Mouse (Mus musculus) CH12.LX (cell line): ENCODE measurements around the gene Utp11. TPM values are rescaled to one million over a fixed set of nuclear protein-coding genes. Genes with fewer than 3 reads are reported as not detected.

Experiments used
- DNase-seq: peaks from one replicate; pipeline ENCODE4 v3.0.0-alpha.2; 2013; ENCODE audit errors: extremely low read depth
- H3K27ac ChIP-seq: 2 replicates; pipeline ENCODE4 v1.5.1; 2012; ENCODE audit warnings: low read depth, mild to moderate bottlenecking, control low read depth, moderate library complexity; ENCODE audit not compliant: insufficient read depth
- H3K27me3 ChIP-seq: replicated peaks from 2 replicates; pipeline ENCODE3; 2012; ENCODE audit warnings: inconsistent platforms
- H3K36me3 ChIP-seq, 2 experiments: replicated peaks in 1 of 2; 2 replicates each; pipeline versions ENCODE3 to v1.6.1; 2012; ENCODE audit warnings: inconsistent platforms in 1 of 2, low read length in 1 of 2, mild to moderate bottlenecking in 1 of 2, mixed read lengths in 1 of 2, moderate library complexity in 1 of 2; ENCODE audit not compliant: control insufficient read depth in 1 of 2, insufficient read depth in 1 of 2
- H3K4me1 ChIP-seq, 2 experiments: 2 replicates each; pipeline ENCODE4 v1.6.1; 2012; ENCODE audit warnings: inconsistent platforms in 1 of 2, moderate library complexity in 1 of 2; ENCODE audit not compliant: insufficient read depth in 2 of 2, control insufficient read depth in 1 of 2
- H3K4me2 ChIP-seq: 2 replicates; pipeline ENCODE4 v1.6.1; 2012; ENCODE audit warnings: low read depth, mild to moderate bottlenecking, control low read depth; ENCODE audit not compliant: poor library complexity, insufficient read depth, severe bottlenecking
- H3K4me3 ChIP-seq, 3 experiments: fragments of 150-350 bp in 1 of 3; sonication (generic) in 1 of 3; replicated peaks in 1 of 3; 2 replicates each; pipeline versions ENCODE3 to v1.5.1; 2011 to 2012; ENCODE audit warnings: low read depth in 2 of 3, low read length in 2 of 3, mild to moderate bottlenecking in 2 of 3, moderate library complexity in 2 of 3, control low read depth in 1 of 3, improper control_type of control experiment in 1 of 3, inconsistent platforms in 1 of 3, mixed read lengths in 1 of 3; ENCODE audit not compliant: poor library complexity in 1 of 3
- H3K79me2 ChIP-seq: replicated peaks from 2 replicates; pipeline ENCODE4 v1.6.1; 2012; ENCODE audit warnings: mild to moderate bottlenecking, moderate library complexity; ENCODE audit not compliant: control insufficient read depth, poor library complexity, insufficient read depth, severe bottlenecking; ENCODE audit errors: extremely low read depth
- H3K9ac ChIP-seq: 2 replicates; pipeline ENCODE4 v1.6.1; 2012; ENCODE audit warnings: low read depth, mild to moderate bottlenecking, control low read depth, moderate library complexity; ENCODE audit not compliant: insufficient read depth
- H3K9me3 ChIP-seq: replicated peaks from 2 replicates; pipeline ENCODE3; 2012; ENCODE audit warnings: low read length, inconsistent platforms, mixed read lengths
- CHD2 ChIP-seq: IDR thresholded peaks from 2 replicates; pipeline ENCODE4 v1.6.1; 2011; ENCODE audit warnings: low read length, improper control_type of control experiment
- CTCF ChIP-seq, 2 experiments: IDR thresholded peaks in 1 of 2; conservative IDR thresholded peaks in 1 of 2; 2 replicates each; pipeline ENCODE4 v1.5.1; 2011 to 2012; ENCODE audit warnings: low read depth in 2 of 2, low read length in 2 of 2, improper control_type of control experiment in 1 of 2, inconsistent platforms in 1 of 2, mild to moderate bottlenecking in 1 of 2, moderate library complexity in 1 of 2
- E2F4 ChIP-seq: IDR thresholded peaks from 2 replicates; pipeline ENCODE4 v1.6.1; 2011; ENCODE audit warnings: low read depth, low read length, improper control_type of control experiment; ENCODE audit not compliant: insufficient replicate concordance
- ELF1 ChIP-seq: IDR thresholded peaks from 2 replicates; pipeline ENCODE4 v1.6.1; 2014; ENCODE audit warnings: low read depth, mild to moderate bottlenecking, inconsistent platforms, low read length, improper control_type of control experiment
- IRF4 ChIP-seq: IDR thresholded peaks from 2 replicates; pipeline ENCODE4 v1.6.1; 2014; ENCODE audit warnings: low read depth, mild to moderate bottlenecking, inconsistent platforms, low read length, improper control_type of control experiment
- MAZ ChIP-seq: IDR thresholded peaks from 2 replicates; pipeline ENCODE4 v1.6.1; 2012; ENCODE audit warnings: low read depth, mild to moderate bottlenecking, inconsistent platforms, low read length, improper control_type of control experiment, moderate library complexity
- MXI1 ChIP-seq: IDR thresholded peaks from 2 replicates; pipeline ENCODE4 v1.6.1; 2011; ENCODE audit warnings: mild to moderate bottlenecking, low read depth, low read length, improper control_type of control experiment
- PAX5 ChIP-seq: IDR thresholded peaks from 2 replicates; pipeline ENCODE4 v1.6.1; 2012; ENCODE audit warnings: low read length, inconsistent platforms, mixed read lengths
- POLR2A ChIP-seq: IDR thresholded peaks from 2 replicates; pipeline ENCODE4 v1.6.1; 2011; ENCODE audit warnings: low read depth, mild to moderate bottlenecking, improper control_type of control experiment, low read length
- POLR2AphosphoS2 ChIP-seq: IDR thresholded peaks from 2 replicates; pipeline ENCODE4 v1.6.1; 2011; ENCODE audit warnings: low read depth, low read length, improper control_type of control experiment
- RAD21 ChIP-seq: IDR thresholded peaks from 2 replicates; pipeline ENCODE4 v1.6.1; 2011; ENCODE audit warnings: low read depth, mild to moderate bottlenecking, low read length, improper control_type of control experiment, moderate library complexity
- SMC3 ChIP-seq: IDR thresholded peaks from 2 replicates; pipeline ENCODE4 v1.6.1; 2011; ENCODE audit warnings: low read depth, low read length, improper control_type of control experiment
- TCF12 ChIP-seq: IDR thresholded peaks from 2 replicates; pipeline ENCODE4 v1.6.1; 2014; ENCODE audit warnings: low read depth, mild to moderate bottlenecking, inconsistent platforms, low read length, improper control_type of control experiment
- USF1 ChIP-seq: IDR thresholded peaks from 2 replicates; pipeline ENCODE4 v1.6.1; 2014; ENCODE audit warnings: low read depth, mild to moderate bottlenecking, inconsistent platforms, low read length, improper control_type of control experiment
- USF2 ChIP-seq: conservative IDR thresholded peaks from 2 replicates; pipeline ENCODE4 v1.6.1; 2011; ENCODE audit warnings: low read depth, low read length, improper control_type of control experiment
- ZNF384 ChIP-seq: IDR thresholded peaks from 2 replicates; pipeline ENCODE4 v1.6.1; 2012; ENCODE audit warnings: low read depth, low read length, improper control_type of control experiment, inconsistent platforms
- dilution Hi-C: fragments of 300-500 bp; cut with MboI; formaldehyde crosslinking; loops from 2 replicates; pipeline ENCODE4 v1.14.3; 2020; ENCODE audit warnings: low sequenced_read_pairs; ENCODE audit not compliant: extremely low pct_unique_long_range_greater_than_20kb, extremely low pct_ligation_motif_present
- in situ Hi-C: fragments of 300-500 bp; cut with MboI; formaldehyde crosslinking; loops from 3 replicates; pipeline ENCODE4 v1.14.3; 2019; ENCODE audit warnings: low sequenced_read_pairs, low pct_ligation_motif_present, low pct_unique_long_range_greater_than_20kb, mixed read lengths
- polyA plus RNA-seq: library from polyadenylated mRNA; unstranded; fragments of >175 nt; gene quantifications from 2 replicates; pipeline ENCODE4 v1.2.1, GENCODE M21; 2012; ENCODE audit warnings: low read depth; ENCODE audit not compliant: insufficient read length
- total RNA-seq, 2 experiments: library from RNA; depleted of rRNA; stranded (reverse); fragments of 300-350 nt in 1 of 2; fragments of >200 nt in 1 of 2; gene quantifications; 2 replicates each; pipeline ENCODE4 v1.2.3; 2012 to 2014

The Utp11 gene
- total and polyA plus RNA-seq, 3 experiments = 52.7 to 102 (median 78.1) TPM

- Histone ChIP-seq H3K9me3 (no peaks in the 10 kb centered on the region), H3K79me2 (no peaks in the 10 kb centered on the region), H3K9ac (no peak overlapping the region), H3K27me3 (no peaks in the 10 kb centered on the region), H3K4me3 (no peak overlapping the region), H3K36me3 (peaks cover 34 to 60% of the 10 kb centered on the region in 2 experiments), H3K4me1 (peaks cover 11 to 28% of the 10 kb centered on the region in 2 experiments), H3K4me2 (no peak overlapping the region), H3K27ac (no peak overlapping the region)
- DNase-seq = no peak
- dilution Hi-C loops = no loop called here
- in situ Hi-C loops = loop anchor here (10.0 kb wide), 2 partner anchors 451 to 731 kb away; no protein-coding TSS in a partner anchor
- no peak for TF ChIP-seq IRF4
- no peak for TF ChIP-seq CHD2
- no peak for TF ChIP-seq MAZ
- TF ChIP-seq POLR2A = no peak
- TF ChIP-seq RAD21 = no peak
- TF ChIP-seq POLR2AphosphoS2 = peak; percentile 52; the same call in 1 of the 2 replicates
- no peak for TF ChIP-seq TCF12
- TF ChIP-seq E2F4 = no peak
Measured at GRCm38 (mm10) chr4:124675958-124676357, 17.4 kb downstream of the Utp11 start.

GRCm38 (mm10) chr4:124675037-124675436 is 18.4 kb downstream of the Utp11 start:
- H3K4me2 ChIP-seq = no peak overlapping the region
- in situ Hi-C loops = loop anchor here (10.0 kb wide), 2 partner anchors 450 to 730 kb away; no protein-coding TSS in a partner anchor
- no peak overlapping the region for H3K27ac ChIP-seq
- no peaks in the 10 kb centered on the region for H3K9me3 ChIP-seq
- TF ChIP-seq TCF12 = no peak
- no peak for TF ChIP-seq MAZ
- TF ChIP-seq CTCF (conservative IDR thresholded peaks at IDR 0.05 in 1 of 2, IDR thresholded peaks at IDR 0.05 in 1 of 2; ENCODE audit: low read depth in 2 of 2, low read length in 2 of 2) = peak; percentile 67 to 82
- peak; percentile 97 for TF ChIP-seq ZNF384
- no peak for TF ChIP-seq ELF1
- TF ChIP-seq SMC3 = peak; percentile 66
- TF ChIP-seq USF2 = no peak
- TF ChIP-seq RAD21 = peak; percentile 83
- no peak for TF ChIP-seq MXI1
- no peak for TF ChIP-seq USF1
- peak; percentile 10; the same call in 1 of the 2 replicates for TF ChIP-seq IRF4
- no peak for TF ChIP-seq PAX5
- no peak overlapping the region for H3K9ac ChIP-seq
- H3K36me3 ChIP-seq = peaks cover 24 to 51% of the 10 kb centered on the region in 2 experiments
- H3K27me3 ChIP-seq = no peaks in the 10 kb centered on the region
- no peaks in the 10 kb centered on the region for H3K79me2 ChIP-seq
- peak; percentile 67 for DNase-seq
- no peak overlapping the region for H3K4me3 ChIP-seq
- H3K4me1 ChIP-seq = peaks cover 14 to 36% of the 10 kb centered on the region in 2 experiments
- dilution Hi-C loops = no loop called here
